Mouse (Mus musculus) heart, embryonic 13.5 days (tissue): ENCODE data around the gene Olfr362. TPM values are rescaled to one million over a fixed set of nuclear protein-coding genes. Genes with fewer than 3 reads are reported as not detected.
"Not testable (repeated sequence)": the region's sequence is repeated elsewhere in the genome, so short reads cannot be mapped to it uniquely, and the experiment has no call there.

ENCODE experiments used
- ATAC-seq: fragments of 200-750 bp; cut with Nextera tagmentation; 2 replicates; pipeline ENCODE4 v1.8.0; 2017; ENCODE audit warnings: moderate TSS enrichment; ENCODE audit not compliant: insufficient number of reproducible peaks, low FRiP score, low TSS enrichment; ENCODE audit errors: extremely low read depth
- H3K27ac ChIP-seq: fragments of 300-500 bp; sonication (generic); replicated peaks from 2 replicates; pipeline ENCODE4 v1.5.1; 2015; ENCODE audit warnings: moderate library complexity, mild to moderate bottlenecking, inconsistent platforms
- H3K27me3 ChIP-seq: fragments of 300-500 bp; sonication (generic); replicated peaks from 2 replicates; pipeline ENCODE4 v1.6.1; 2015; ENCODE audit warnings: mild to moderate bottlenecking, inconsistent platforms
- H3K36me3 ChIP-seq: fragments of 300-500 bp; sonication (generic); 2 replicates; pipeline ENCODE4 v1.6.1; 2015; ENCODE audit warnings: mild to moderate bottlenecking, inconsistent platforms
- H3K4me1 ChIP-seq: fragments of 300-500 bp; sonication (generic); 2 replicates; pipeline ENCODE4 v1.6.1; 2015; ENCODE audit warnings: inconsistent platforms
- H3K4me2 ChIP-seq: fragments of 300-500 bp; sonication (generic); 2 replicates; pipeline ENCODE4 v1.6.1; 2015; ENCODE audit warnings: inconsistent platforms, mild to moderate bottlenecking, moderate library complexity
- H3K4me3 ChIP-seq: fragments of 300-500 bp; sonication (generic); 2 replicates; pipeline ENCODE4 v1.5.1; 2015; ENCODE audit warnings: moderate library complexity, mild to moderate bottlenecking, inconsistent platforms
- H3K9ac ChIP-seq: fragments of 300-500 bp; sonication (generic); 2 replicates; pipeline ENCODE4 v1.6.1; 2015; ENCODE audit warnings: inconsistent platforms, mild to moderate bottlenecking, moderate library complexity
- H3K9me3 ChIP-seq: fragments of 300-500 bp; sonication (generic); 2 replicates; pipeline ENCODE4 v1.6.1; 2016; ENCODE audit warnings: inconsistent platforms
- WGBS: fragments of 180-500 bp; shearing (Covaris S2); methylation state at CpG from one replicate; pipeline ENCODE4 v1.1.7; 2015; ENCODE audit warnings: mixed read lengths; 5-methylcytosine and 5-hydroxymethylcytosine counted together
- polyA plus RNA-seq: library from polyadenylated mRNA; unstranded; fragments of >200 nt; fragmentation: Nextera tagmentation; extraction: Ambion mirVana; gene quantifications from 2 replicates; pipeline ENCODE4 v1.2.1, GENCODE M21; 2015

The Olfr362 gene
- polyA plus RNA-seq = not detected in 2 replicates

GRCm38 (mm10) chr2:37117810-37118209, at the start of gene Olfr362:
Olfr362 (minus strand) TSS chr2:37117910.
- no peaks in the 10 kb centered on the region for H3K4me1 ChIP-seq
- H3K4me3 ChIP-seq = no peak within 1 kb of the TSS
- ATAC-seq = no peak
- H3K27ac ChIP-seq = no peak within 1 kb of the TSS
- H3K27me3 ChIP-seq = no peaks in the 10 kb centered on the region
- 84% methylated on average over 1 of the region's 1 CpGs for WGBS
- H3K4me2 ChIP-seq = no peak within 1 kb of the TSS
- H3K9me3 ChIP-seq = peaks cover 19% of the 10 kb centered on the region
- H3K36me3 ChIP-seq = no peaks in the 10 kb centered on the region
- no peak within 1 kb of the TSS for H3K9ac ChIP-seq

- Histone ChIP-seq H3K27me3 (no peaks in the 10 kb centered on the region), H3K4me2 (no peak within 1 kb of the TSS), H3K36me3 (no peaks in the 10 kb centered on the region), H3K9ac (no peak within 1 kb of the TSS), H3K4me3 (no peak within 1 kb of the TSS), H3K4me1 (no peaks in the 10 kb centered on the region), H3K9me3 (peaks cover 3% of the 10 kb centered on the region; the same call in 1 of the 2 replicates), H3K27ac (no peak within 1 kb of the TSS)
- 72% methylated on average over 3 of the region's 3 CpGs for WGBS
- no peak for ATAC-seq
Measured at GRCm38 (mm10) chr2:37139022-37139421, 21.3 kb upstream of the Olfr362 start, which contains the start of gene Olfr364-ps1. Olfr364-ps1 (plus strand) TSS chr2:37139322.

GRCm38 (mm10) chr2:37089190-37089589, 28.5 kb downstream of the Olfr362 start, which contains the start of gene Olfr361:
Olfr361 (minus strand) TSS chr2:37089290.
- H3K9ac ChIP-seq, H3K9me3 ChIP-seq, H3K4me2 ChIP-seq, H3K27ac ChIP-seq, H3K27me3 ChIP-seq, H3K36me3 ChIP-seq, H3K4me1 ChIP-seq, H3K4me3 ChIP-seq, ATAC-seq: not testable (repeated sequence)
- 20% methylated on average over 1 of the region's 1 CpGs for WGBS

GRCm38 (mm10) chr2:37065446-37065845, 52.3 kb downstream of the Olfr362 start, which contains the start of gene Olfr360:
Olfr360 (plus strand) TSS chr2:37065746.
- H3K4me1 ChIP-seq = no peaks in the 10 kb centered on the region
- H3K9me3 ChIP-seq = peaks cover 19% of the 10 kb centered on the region
- H3K27me3 ChIP-seq = no peaks in the 10 kb centered on the region
- no peak for ATAC-seq
- H3K9ac ChIP-seq = no peak within 1 kb of the TSS
- no peak within 1 kb of the TSS for H3K4me3 ChIP-seq
- no peak within 1 kb of the TSS for H3K4me2 ChIP-seq
- H3K27ac ChIP-seq = no peak within 1 kb of the TSS
- H3K36me3 ChIP-seq = no peaks in the 10 kb centered on the region

Other genes with a start within 250 kb of the Olfr362 start
- not detected in 2 replicates for gene Olfr352, start 249.4 kb downstream of the Olfr362 start, polyA plus RNA-seq
- gene Olfr353, start 225.0 kb downstream of the Olfr362 start, polyA plus RNA-seq = not detected in 2 replicates
- not detected in 2 replicates for gene Olfr354, start 212.2 kb downstream of the Olfr362 start, polyA plus RNA-seq
- gene Olfr355, start 189.0 kb downstream of the Olfr362 start, polyA plus RNA-seq = not detected in 2 replicates
- not detected in 2 replicates for gene Olfr356, start 180.8 kb downstream of the Olfr362 start, polyA plus RNA-seq
- gene Olfr357, start 124.1 kb downstream of the Olfr362 start, polyA plus RNA-seq = not detected in 2 replicates
- not detected in 2 replicates for gene Olfr358, start 108.6 kb downstream of the Olfr362 start, polyA plus RNA-seq
- not detected in 2 replicates for gene Olfr360, start 52.2 kb downstream of the Olfr362 start, polyA plus RNA-seq
- gene Olfr361, start 28.6 kb downstream of the Olfr362 start, polyA plus RNA-seq = not detected in 2 replicates
- gene Olfr364-ps1, start 21.4 kb upstream of the Olfr362 start, polyA plus RNA-seq = not detected in 2 replicates
- gene Olfr365, start 70.3 kb upstream of the Olfr362 start, polyA plus RNA-seq = not detected in 2 replicates
- gene Olfr366, start 93.7 kb upstream of the Olfr362 start, polyA plus RNA-seq = not detected in 2 replicates
- gene Olfr368, start 208.6 kb upstream of the Olfr362 start, polyA plus RNA-seq = not detected in 2 replicates
- gene Pdcl, start 241.4 kb upstream of the Olfr362 start, polyA plus RNA-seq = 29.7 and 33.4 TPM in 2 replicates